Mouse (Mus musculus) Patski (cell line): ENCODE measurements around the gene Zfp940. TPM values are rescaled to one million over a fixed set of nuclear protein-coding genes. Genes with fewer than 3 reads are reported as not detected.

Source experiments
- ATAC-seq: fragments of 100-300 bp; one replicate; pipeline ENCODE4 v1.8.0; 2021
- CTCF ChIA-PET: fragments of 350-600 bp; sonication (Branson Sonifier 250); formaldehyde crosslinking; loops from one replicate; lab custom pipeline; 2022; ENCODE audit warnings: inconsistent platforms; lab: Charles Lee
- POLR2A ChIA-PET: fragments of 350-600 bp; sonication (Branson Sonifier 250); formaldehyde crosslinking; loops from one replicate; lab custom pipeline; 2022; ENCODE audit warnings: antibody characterized with exemption, inconsistent platforms; lab: Charles Lee
- DNase-seq: peaks from one replicate; pipeline ENCODE4 v3.0.0-alpha.2; 2011; ENCODE audit warnings: low read depth, low spot score
- H3K27me3 ChIP-seq: fragments of 371-371 bp; one replicate; pipeline ENCODE4 v1.5.1; 2021
- CTCF ChIP-seq: fragments of 100-300 bp; IDR thresholded peaks from one replicate; pipeline ENCODE4 v1.5.1; 2021
- in situ Hi-C: fragments of 300-500 bp; cut with MboI; formaldehyde crosslinking; loops from 3 replicates; pipeline ENCODE4 v1.11.1; 2018; ENCODE audit warnings: low pct_unique_long_range_greater_than_20kb, mixed read lengths
- polyA plus RNA-seq: library from polyadenylated mRNA; unstranded; gene quantifications from one replicate; pipeline ENCODE4 v1.2.3, GENCODE M21; 2021

The Zfp940 gene
- polyA plus RNA-seq, 1 experiment from 2014 or later: 6.1 TPM

DNA sequence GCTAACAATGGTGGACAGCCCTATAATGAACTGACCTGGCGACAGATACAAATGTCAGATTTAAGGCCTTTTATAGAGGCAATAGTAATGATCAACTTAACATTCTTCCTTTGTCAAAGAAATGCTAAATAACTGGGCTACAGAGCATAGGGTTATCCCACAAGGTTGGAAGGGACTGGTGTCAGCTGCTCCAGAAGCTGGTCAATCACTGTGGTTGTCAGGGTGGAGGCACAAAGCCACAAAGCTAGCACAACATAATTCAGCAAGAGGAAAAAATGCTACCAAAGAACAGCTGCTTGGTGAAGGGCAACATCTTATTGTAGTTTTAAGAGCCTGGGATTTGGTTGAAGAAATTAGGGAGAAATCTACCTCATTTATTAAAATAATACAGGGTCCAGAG lies 41.2 kb downstream of the Zfp940 start:
- ChIA-PET CTCF (no interaction called here), POLR2A (no interaction called here)
- in situ Hi-C loops: no loop called here
- no peak for TF ChIP-seq CTCF
- no peaks in the 10 kb centered on the region for H3K27me3 ChIP-seq
- no peak for ATAC-seq
- DNase-seq: no peak

DNA sequence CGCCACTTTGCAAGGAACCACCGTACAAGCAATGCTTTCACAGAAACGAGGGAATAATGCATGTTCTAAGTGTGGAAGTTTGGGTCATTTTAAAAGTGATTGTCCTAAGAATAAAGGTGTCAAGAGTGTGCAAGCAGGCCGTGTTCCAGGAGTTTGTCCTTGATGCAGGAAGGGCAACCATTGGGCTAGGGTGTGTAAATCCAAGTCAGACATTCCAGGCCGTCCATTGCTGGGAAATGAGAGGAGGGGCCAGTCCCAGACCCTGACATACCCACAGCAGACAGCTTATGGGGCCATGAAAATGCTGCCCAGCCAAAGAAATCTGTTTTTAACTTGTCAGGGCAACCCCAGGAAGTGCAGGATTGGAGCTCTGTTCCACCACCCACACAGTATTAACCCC lies 46.4 kb downstream of the Zfp940 start:
- CTCF ChIA-PET: no interaction called here
- POLR2A ChIA-PET: no interaction called here
- DNase-seq: no peak
- ATAC-seq: no peak
- H3K27me3 ChIP-seq: no peaks in the 10 kb centered on the region
- no peak for TF ChIP-seq CTCF
- in situ Hi-C loops: no loop called here

DNA sequence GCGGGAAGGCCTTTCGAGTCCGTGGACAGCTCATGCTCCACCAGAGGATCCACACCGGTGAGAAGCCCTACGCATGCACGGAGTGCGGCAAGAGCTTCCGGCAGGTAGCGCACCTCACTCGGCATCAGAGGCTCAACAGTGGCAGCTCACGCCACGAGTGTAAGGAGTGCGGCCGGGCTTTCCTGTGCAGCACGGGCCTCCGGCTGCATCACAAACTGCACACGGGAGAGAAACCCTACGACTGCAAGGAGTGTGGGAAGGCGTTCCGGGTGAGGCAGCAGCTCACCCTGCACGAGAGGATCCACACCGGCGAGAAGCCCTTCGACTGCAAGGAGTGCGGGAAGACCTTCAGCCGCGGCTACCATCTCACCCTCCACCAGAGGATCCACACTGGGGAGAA lies 60.6 kb downstream of the Zfp940 start:
- no peak for ATAC-seq
- DNase-seq: no peak
- H3K27me3 ChIP-seq: no peaks in the 10 kb centered on the region
- TF ChIP-seq CTCF: no peak
- POLR2A ChIA-PET: no interaction called here
- in situ Hi-C loops: no loop called here
- CTCF ChIA-PET: no interaction called here

DNA sequence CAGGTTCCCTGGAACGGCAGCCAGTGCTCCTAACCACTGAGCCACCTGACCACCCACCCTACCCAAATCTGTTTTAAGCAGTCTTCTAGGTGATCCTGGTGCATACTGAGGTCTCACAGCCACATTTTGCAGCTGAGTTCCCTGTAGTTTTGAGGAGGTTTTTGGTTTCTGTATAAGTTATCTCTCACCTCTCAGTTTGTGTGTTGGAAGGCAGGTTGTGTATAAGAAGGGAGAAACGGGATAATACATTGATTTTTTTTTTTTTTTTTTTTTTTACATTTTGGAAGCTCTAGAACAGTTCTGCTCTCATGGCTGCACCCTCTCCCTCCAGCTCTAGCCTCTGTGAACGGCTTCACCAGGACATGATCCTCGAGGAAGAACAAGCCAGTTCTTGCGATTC lies 67.6 kb downstream of the Zfp940 start:
- CTCF ChIA-PET: interaction anchor here (1.1 kb wide), 1 partner anchor 9 kb away, joined by 3 read pairs; no protein-coding TSS in a partner anchor
- ATAC-seq (no peak), DNase-seq (no peak)
- H3K27me3 ChIP-seq: no peaks in the 10 kb centered on the region
- POLR2A ChIA-PET: interaction anchor here (0.6 kb wide), 2 partner anchors 115 to 200 kb away, joined by 4 to 7 read pairs; no protein-coding TSS in a partner anchor
- TF ChIP-seq CTCF: no peak
- in situ Hi-C loops: no loop called here

DNA sequence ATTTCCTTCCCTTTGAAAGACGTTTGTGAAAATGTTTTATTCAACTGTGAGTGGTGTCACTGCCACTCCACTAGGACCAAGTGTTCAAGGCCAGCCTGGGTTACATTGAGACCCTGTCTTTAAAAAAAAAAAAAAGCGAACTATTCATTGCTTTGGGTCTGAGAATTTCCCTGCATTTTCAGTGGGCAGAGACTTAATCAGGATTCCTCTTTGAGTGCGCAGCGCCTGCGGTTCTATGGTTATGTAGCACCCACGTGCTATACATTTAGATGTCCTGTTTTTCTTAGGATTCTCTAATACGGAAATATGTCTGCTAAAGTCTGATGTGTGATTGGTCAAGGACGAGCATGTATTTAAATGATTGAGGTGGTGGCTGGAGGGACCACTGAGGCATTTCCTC lies 68.4 kb downstream of the Zfp940 start:
- H3K27me3 ChIP-seq: no peaks in the 10 kb centered on the region
- in situ Hi-C loops: no loop called here
- TF ChIP-seq CTCF: no peak
- CTCF ChIA-PET: interaction anchor here (1.1 kb wide), 1 partner anchor 9 kb away, joined by 3 read pairs; no protein-coding TSS in a partner anchor
- POLR2A ChIA-PET: interaction anchor here (1.1 to 1.3 kb wide), 2 partner anchors 14 to 16 kb away, joined by 3 to 7 read pairs; no protein-coding TSS in a partner anchor
- no peak for ATAC-seq
- DNase-seq: no peak

DNA sequence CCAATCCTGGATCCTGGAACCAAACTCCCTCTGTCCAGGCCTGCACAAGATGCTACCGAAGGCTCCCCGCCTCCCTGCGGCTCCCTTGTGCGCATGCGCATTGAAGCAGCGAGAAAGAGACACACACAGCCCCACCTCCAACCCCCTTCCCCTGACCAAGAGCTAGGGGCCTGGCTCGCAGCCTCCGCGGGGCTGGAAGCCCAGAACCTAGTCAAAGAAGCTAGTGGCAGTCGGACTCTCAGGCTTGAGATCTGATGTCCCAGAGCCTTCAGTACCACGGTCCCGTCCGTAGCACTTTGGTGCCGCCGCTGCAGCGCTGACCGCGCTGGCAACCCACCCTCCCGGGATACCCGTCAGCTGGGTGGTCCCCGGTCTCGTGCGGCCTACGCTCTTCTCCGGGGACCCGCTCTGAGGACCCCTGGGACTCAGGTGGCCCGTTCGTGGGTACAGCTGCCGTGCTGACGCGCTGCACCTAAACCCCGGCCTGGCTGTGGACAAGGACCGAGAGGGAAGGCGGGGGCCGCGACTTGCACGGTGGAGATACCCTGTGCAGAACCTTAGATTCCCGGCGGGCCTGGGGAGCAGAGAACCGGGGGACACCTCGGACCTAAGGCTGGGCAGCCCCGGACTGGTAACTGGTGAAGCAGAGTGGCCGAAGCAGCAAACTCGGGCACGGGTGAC lies 69.5 kb downstream of the Zfp940 start, which contains the start of gene Zfp30:
Zfp30 (plus strand) TSS at position 128 of the 681 bp plus-strand sequence.
- H3K27me3 ChIP-seq: no peaks in the 10 kb centered on the region
- CTCF ChIA-PET: no interaction called here
- in situ Hi-C loops: no loop called here
- no peak for TF ChIP-seq CTCF
- DNase-seq (peak; percentile 41), ATAC-seq (peak; percentile 91)
- POLR2A ChIA-PET: interaction anchor here (0.7 to 1.3 kb wide), 4 partner anchors 11 to 261 kb away, joined by 3 to 7 read pairs (median 3); no protein-coding TSS in a partner anchor

Other genes starting within 250 kb of the Zfp940 start
- gene Catsperg2, start 126.6 kb downstream of the Zfp940 start, polyA plus RNA-seq: 0.04 TPM
- gene Zfp84, start 85.1 kb downstream of the Zfp940 start, polyA plus RNA-seq: 11.7 TPM
- 11.8 TPM for gene Zfp30, start 69.7 kb downstream of the Zfp940 start, polyA plus RNA-seq
- 12.8 TPM for gene Zfp790, start 37.6 kb downstream of the Zfp940 start, polyA plus RNA-seq
- gene Zfp420, start 6.3 kb upstream of the Zfp940 start, polyA plus RNA-seq: 5.3 TPM
- gene Zfp27, start 52.9 kb upstream of the Zfp940 start, polyA plus RNA-seq: 11.3 TPM
- 9.3 TPM for gene Zfp383, start 54.6 kb upstream of the Zfp940 start, polyA plus RNA-seq
- 12.1 TPM for gene Zfp74, start 100.4 kb upstream of the Zfp940 start, polyA plus RNA-seq
- gene Zfp568, start 130.3 kb upstream of the Zfp940 start, polyA plus RNA-seq: 12.0 TPM
- gene Zfp14, start 197.7 kb upstream of the Zfp940 start, polyA plus RNA-seq: 3.4 TPM
- 13.7 TPM for gene Zfp82, start 219.2 kb upstream of the Zfp940 start, polyA plus RNA-seq
- gene Gm26920, start 236.7 kb upstream of the Zfp940 start, polyA plus RNA-seq: 1.1 TPM
- gene Zfp566, start 236.9 kb upstream of the Zfp940 start, polyA plus RNA-seq: 5.3 TPM
- 55.7 TPM for gene Zfp260, start 241.1 kb upstream of the Zfp940 start, polyA plus RNA-seq